Mouse (Mus musculus): ENCODE results near the gene Pou4f1. TPM values are rescaled to one million over a fixed set of nuclear protein-coding genes. Genes with fewer than 3 reads are reported as not detected.
"Not testable (repeated sequence)": the region's sequence is repeated elsewhere in the genome, so short reads cannot be mapped to it uniquely, and the experiment has no call there.

Gene Pou4f1
- total and polyA plus RNA-seq, 3 experiments = 3.0 to 8.2 TPM; not detected in 1

GRCm38 (mm10) chr14:104511664-104512063 lies 43.9 kb upstream of the Pou4f1 start:
- DNase-seq (ENCODE audit: low read depth, low spot score) = no peak
- Histone ChIP-seq H3K79me2 (ENCODE audit: control insufficient read depth, insufficient read depth, low read length, poor library complexity) (peaks cover 24% of the 10 kb centered on the region), H3K9ac (ENCODE audit: control insufficient read depth, low read depth, low read length, poor library complexity, severe bottlenecking) (no peak overlapping the region), H3K27ac (ENCODE audit: control insufficient read depth, low read depth, low read length) (no peak overlapping the region), H3K4me3 (ENCODE audit: control insufficient read depth in 1 of 2, insufficient read depth in 1 of 2, low read depth in 2 of 2, low read length in 2 of 2) (no peak overlapping the region), H3K36me3 (ENCODE audit: control insufficient read depth in 1 of 2, insufficient read depth in 2 of 2, low read length in 2 of 2) (peaks cover 5 to 12% of the 10 kb centered on the region in 2 experiments; a peak in 3 of 4 replicates), H3K4me1 (ENCODE audit: control insufficient read depth in 1 of 2, insufficient read depth in 2 of 2, low read length in 2 of 2) (peaks cover 0 to 4% of the 10 kb centered on the region in 2 experiments; a peak in 2 of 4 replicates), H3K27me3 (ENCODE audit: control insufficient read depth in 1 of 2, insufficient read depth in 2 of 2, low read length in 2 of 2) (no peaks in the 10 kb centered on the region), H3K9me3 (replicated peaks; ENCODE audit: insufficient read depth, low read length) (no peaks in the 10 kb centered on the region)
- TF ChIP-seq TAL1 (IDR thresholded peaks at IDR 0.05; ENCODE audit: low read length) (no peak), RAD21 (IDR thresholded peaks at IDR 0.05; ENCODE audit: low read depth, low read length) (no peak), POLR2AphosphoS2 (IDR thresholded peaks at IDR 0.05; ENCODE audit: low read length) (no peak), USF1 (IDR thresholded peaks at IDR 0.05; ENCODE audit: low read depth, low read length) (0 out of 2 replicates have a peak, but pooled peaks have one; percentile 22), GABPA (IDR thresholded peaks at IDR 0.05; ENCODE audit: low read depth, low read length) (no peak), ZKSCAN1 (IDR thresholded peaks at IDR 0.05; ENCODE audit: low read depth, low read length) (no peak)

GRCm38 (mm10) chr14:104502761-104503160 lies 35.0 kb upstream of the Pou4f1 start:
- not testable (repeated sequence) for DNase-seq (ENCODE audit: low read depth, low spot score); H3K4me3 ChIP-seq (ENCODE audit: control insufficient read depth in 1 of 2, insufficient read depth in 1 of 2, low read depth in 2 of 2, low read length in 2 of 2); H3K9me3 ChIP-seq (replicated peaks; ENCODE audit: insufficient read depth, low read length); H3K4me1 ChIP-seq (ENCODE audit: control insufficient read depth in 1 of 2, insufficient read depth in 2 of 2, low read length in 2 of 2); H3K27me3 ChIP-seq (ENCODE audit: control insufficient read depth in 1 of 2, insufficient read depth in 2 of 2, low read length in 2 of 2); H3K79me2 ChIP-seq (ENCODE audit: control insufficient read depth, insufficient read depth, low read length, poor library complexity); H3K27ac ChIP-seq (ENCODE audit: control insufficient read depth, low read depth, low read length); H3K9ac ChIP-seq (ENCODE audit: control insufficient read depth, low read depth, low read length, poor library complexity, severe bottlenecking)
- H3K36me3 ChIP-seq (ENCODE audit: control insufficient read depth in 1 of 2, insufficient read depth in 2 of 2, low read length in 2 of 2) = peaks cover 0 to 12% of the 10 kb centered on the region in 2 experiments

DNA sequence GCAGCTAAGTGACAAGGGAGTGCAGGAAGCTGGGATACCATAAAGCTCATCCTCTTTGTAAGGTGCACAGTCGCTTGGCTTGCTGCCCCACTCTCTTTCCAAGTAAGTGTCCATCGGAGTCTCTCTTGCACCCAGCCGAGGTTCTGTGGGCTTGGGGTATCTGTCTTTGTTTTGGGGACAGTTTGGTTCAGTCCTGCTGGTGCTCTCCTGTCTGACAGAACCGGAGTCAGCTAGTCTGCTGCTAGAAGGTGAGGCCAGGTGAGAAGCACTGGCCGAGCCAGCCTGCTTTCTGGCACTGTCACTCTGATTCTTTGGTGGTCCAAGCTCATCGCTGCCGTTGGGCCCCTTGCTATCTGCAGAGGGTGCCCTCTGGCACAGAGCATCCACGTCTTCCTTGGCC lies 12.0 kb upstream of the Pou4f1 start:
- Histone ChIP-seq H3K4me1 (ENCODE audit: control insufficient read depth in 1 of 2, insufficient read depth in 2 of 2, low read length in 2 of 2) (peaks cover 3 to 7% of the 10 kb centered on the region in 2 experiments), H3K9me3 (replicated peaks; ENCODE audit: insufficient read depth, low read length) (no peaks in the 10 kb centered on the region), H3K79me2 (ENCODE audit: control insufficient read depth, insufficient read depth, low read length, poor library complexity) (no peaks in the 10 kb centered on the region), H3K27me3 (ENCODE audit: control insufficient read depth in 1 of 2, insufficient read depth in 2 of 2, low read length in 2 of 2) (no peaks in the 10 kb centered on the region), H3K4me3 (ENCODE audit: control insufficient read depth in 1 of 2, insufficient read depth in 1 of 2, low read depth in 2 of 2, low read length in 2 of 2) (no peak overlapping the region), H3K9ac (ENCODE audit: control insufficient read depth, low read depth, low read length, poor library complexity, severe bottlenecking) (no peak overlapping the region), H3K36me3 (ENCODE audit: control insufficient read depth in 1 of 2, insufficient read depth in 2 of 2, low read length in 2 of 2) (peaks cover 5 to 9% of the 10 kb centered on the region in 2 experiments), H3K27ac (ENCODE audit: control insufficient read depth, low read depth, low read length) (no peak overlapping the region)
- DNase-seq (ENCODE audit: low read depth, low spot score) = no peak
- no peak for TF ChIP-seq USF2 (IDR thresholded peaks at IDR 0.05; ENCODE audit: borderline replicate concordance in 1 of 2, insufficient read depth in 1 of 2, low read depth in 1 of 2, low read length in 2 of 2)
- TF ChIP-seq ZC3H11A (IDR thresholded peaks at IDR 0.05; ENCODE audit: low read depth, low read length) = no peak
- TF ChIP-seq ETS1 (IDR thresholded peaks at IDR 0.05; ENCODE audit: low read depth, low read length) = no peak
- TF ChIP-seq POLR2A (IDR thresholded peaks at IDR 0.05; ENCODE audit: control insufficient read depth in 1 of 2, insufficient read depth in 1 of 2, low read depth in 1 of 2, low read length in 2 of 2, poor library complexity in 1 of 2) = no peak
- TF ChIP-seq E2F4 (IDR thresholded peaks at IDR 0.05; ENCODE audit: borderline replicate concordance, low read depth, low read length) = no peak
